Mouse (Mus musculus) testis, adult 2 months (tissue): ENCODE measurements at regions not wholly inside any gene's neighbourhood (a gene's known extent, or its start where the extent isn't known, plus 50 kb on each side); places are given as distances from the start of the nearest gene placed in this dataset.

Source experiments
- H3K27ac ChIP-seq: fragments of 200-500 bp; 2 replicates; pipeline ENCODE4 v1.5.1; 2012; ENCODE audit warnings: low read depth, low read length; ENCODE audit not compliant: control insufficient read depth, insufficient read depth
- H3K27me3 ChIP-seq: fragments of 200-500 bp; 2 replicates; pipeline ENCODE4 v1.6.1; 2012; ENCODE audit warnings: mild to moderate bottlenecking, low read length, moderate library complexity; ENCODE audit not compliant: control insufficient read depth, insufficient read depth
- H3K36me3 ChIP-seq: fragments of 200-500 bp; 2 replicates; pipeline ENCODE4 v1.6.1; 2012; ENCODE audit warnings: mild to moderate bottlenecking, low read length; ENCODE audit not compliant: control insufficient read depth, insufficient read depth
- H3K4me1 ChIP-seq: fragments of 200-500 bp; 2 replicates; pipeline ENCODE4 v1.6.1; 2012; ENCODE audit warnings: low read length; ENCODE audit not compliant: control insufficient read depth, insufficient read depth
- H3K4me3 ChIP-seq: fragments of 200-500 bp; 2 replicates; pipeline ENCODE4 v1.5.1; 2012; ENCODE audit warnings: low read depth, mild to moderate bottlenecking, low read length, moderate library complexity, mixed read lengths; ENCODE audit not compliant: control insufficient read depth
- CTCF ChIP-seq: fragments of 200-500 bp; IDR thresholded peaks from 2 replicates; pipeline ENCODE4 v1.5.1; 2012; ENCODE audit warnings: low read depth, mild to moderate bottlenecking, inconsistent platforms, low read length, moderate library complexity; ENCODE audit not compliant: control insufficient read depth, insufficient read depth, insufficient replicate concordance
- POLR2A ChIP-seq: fragments of 200-500 bp; IDR thresholded peaks from 2 replicates; pipeline ENCODE4 v1.6.1; 2012; ENCODE audit warnings: low read depth, mild to moderate bottlenecking, inconsistent platforms, low read length, moderate library complexity; ENCODE audit not compliant: control insufficient read depth

DNA sequence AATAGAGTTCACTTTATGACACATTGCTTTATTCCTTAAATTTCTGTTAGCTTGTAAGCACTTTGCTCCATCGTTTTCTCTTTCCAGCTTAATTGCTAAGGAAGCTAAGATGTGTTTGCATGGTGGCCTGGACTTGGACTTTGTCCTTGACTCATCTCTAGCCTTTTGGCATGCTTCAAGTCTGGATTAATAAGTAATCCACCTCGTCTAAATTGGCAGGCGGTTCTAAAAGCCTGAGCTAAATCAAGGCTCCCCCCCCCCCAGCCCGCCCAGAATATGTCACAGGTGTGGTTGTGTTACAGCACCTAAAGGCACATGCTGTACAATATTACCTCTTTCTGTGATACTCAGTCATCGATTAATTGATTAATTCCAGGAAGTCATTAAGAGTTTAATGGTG, 94.7 kb upstream of the Slc13a1 start:
- no peaks in the 10 kb centered on the region for H3K27me3 ChIP-seq
- H3K4me1 ChIP-seq = no peaks in the 10 kb centered on the region
- H3K27ac ChIP-seq = no peak overlapping the region
- H3K4me3 ChIP-seq = no peak overlapping the region
- H3K36me3 ChIP-seq = no peaks in the 10 kb centered on the region
- TF ChIP-seq POLR2A (no peak), CTCF (no peak)

DNA sequence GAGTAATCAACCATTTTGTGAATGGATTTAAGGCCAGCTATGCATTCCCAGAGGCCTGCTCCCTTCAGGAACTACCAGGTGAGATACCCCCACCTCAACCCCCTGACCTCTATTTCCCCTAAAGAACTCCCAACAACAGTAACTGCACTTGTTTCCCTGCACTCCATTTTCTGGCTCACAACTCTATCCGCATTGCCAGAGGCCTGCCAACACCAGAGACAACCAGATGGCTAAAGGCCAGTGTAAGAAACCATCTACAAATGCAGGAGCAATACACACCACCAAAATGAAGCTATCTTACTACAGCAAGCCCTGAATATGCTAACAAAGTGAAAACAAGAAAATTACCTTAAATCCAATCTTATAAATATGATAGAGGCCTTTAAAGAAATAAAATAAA, 77.7 kb upstream of the Slc13a1 start:
- no peak overlapping the region for H3K4me3 ChIP-seq
- no peaks in the 10 kb centered on the region for H3K27me3 ChIP-seq
- H3K4me1 ChIP-seq = no peaks in the 10 kb centered on the region
- H3K36me3 ChIP-seq = no peaks in the 10 kb centered on the region
- no peak overlapping the region for H3K27ac ChIP-seq
- TF ChIP-seq POLR2A (no peak), CTCF (no peak)

DNA sequence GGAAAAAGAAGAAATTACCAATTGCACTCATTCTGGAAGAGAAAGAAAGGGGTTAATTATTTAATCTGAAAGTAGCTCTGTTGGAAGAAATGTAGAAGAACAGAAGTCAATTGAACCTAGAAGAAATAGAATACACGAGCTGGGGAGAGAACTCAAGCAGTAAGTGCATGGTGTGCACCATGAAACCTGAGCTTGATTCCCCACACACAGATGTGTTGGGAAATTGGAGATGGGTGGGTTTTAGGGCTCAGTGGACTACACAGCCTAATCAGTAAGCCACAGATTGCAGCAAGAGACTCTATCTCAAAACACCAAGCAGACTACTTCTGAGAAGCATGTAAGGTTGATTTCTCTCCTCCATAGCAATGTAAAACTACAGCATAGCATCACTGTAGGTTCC, 70.6 kb upstream of the Slc13a1 start:
- Histone ChIP-seq H3K27ac (no peak overlapping the region), H3K4me1 (no peaks in the 10 kb centered on the region), H3K27me3 (no peaks in the 10 kb centered on the region), H3K4me3 (no peak overlapping the region), H3K36me3 (no peaks in the 10 kb centered on the region)
- TF ChIP-seq CTCF (no peak), POLR2A (no peak)

DNA sequence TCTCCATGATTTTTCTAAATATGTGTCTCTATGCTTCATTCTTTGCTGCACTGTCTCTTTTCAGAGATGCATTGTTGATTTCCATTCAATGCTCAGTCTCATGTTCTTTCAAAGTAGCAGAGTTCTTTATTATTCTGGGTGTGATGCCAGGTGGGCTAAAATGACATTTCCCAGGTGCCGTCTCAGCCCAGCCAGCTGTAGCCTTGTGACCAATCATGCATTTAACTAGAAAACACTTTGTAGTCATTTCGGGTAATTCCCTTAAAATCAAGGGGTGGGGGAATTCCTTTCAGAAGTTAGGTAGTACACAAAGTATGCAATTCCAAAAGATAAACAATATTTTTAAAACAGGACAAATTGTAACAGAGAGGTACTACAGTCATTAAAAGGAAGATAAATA, 70.2 kb upstream of the Slc13a1 start:
- no peak for TF ChIP-seq POLR2A
- no peak for TF ChIP-seq CTCF
- Histone ChIP-seq H3K4me1 (no peaks in the 10 kb centered on the region), H3K27ac (no peak overlapping the region), H3K36me3 (no peaks in the 10 kb centered on the region), H3K27me3 (no peaks in the 10 kb centered on the region), H3K4me3 (no peak overlapping the region)

DNA sequence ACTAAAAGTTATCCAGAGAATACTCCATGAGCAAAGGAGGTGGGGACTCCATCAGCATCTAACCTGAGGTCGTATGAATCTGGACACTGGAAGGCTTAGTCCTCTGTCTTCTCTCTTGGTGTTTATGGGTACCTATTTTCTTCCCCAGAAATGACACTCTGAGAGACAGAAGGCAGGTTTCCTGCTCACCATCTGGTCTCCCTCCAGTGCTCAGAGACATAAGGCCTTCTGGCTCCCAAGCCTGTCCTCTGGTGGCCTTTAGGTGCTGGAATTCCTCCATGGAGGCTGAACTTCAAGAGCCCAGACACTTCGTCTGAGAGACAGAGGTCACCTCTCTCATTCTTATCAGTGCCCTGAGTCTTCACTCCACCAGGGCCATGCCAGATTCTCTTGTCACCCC, 65.7 kb upstream of the Slc13a1 start:
- Histone ChIP-seq H3K4me3 (no peak overlapping the region), H3K36me3 (no peaks in the 10 kb centered on the region), H3K27me3 (no peaks in the 10 kb centered on the region), H3K27ac (no peak overlapping the region), H3K4me1 (no peaks in the 10 kb centered on the region)
- no peak for TF ChIP-seq POLR2A
- no peak for TF ChIP-seq CTCF

DNA sequence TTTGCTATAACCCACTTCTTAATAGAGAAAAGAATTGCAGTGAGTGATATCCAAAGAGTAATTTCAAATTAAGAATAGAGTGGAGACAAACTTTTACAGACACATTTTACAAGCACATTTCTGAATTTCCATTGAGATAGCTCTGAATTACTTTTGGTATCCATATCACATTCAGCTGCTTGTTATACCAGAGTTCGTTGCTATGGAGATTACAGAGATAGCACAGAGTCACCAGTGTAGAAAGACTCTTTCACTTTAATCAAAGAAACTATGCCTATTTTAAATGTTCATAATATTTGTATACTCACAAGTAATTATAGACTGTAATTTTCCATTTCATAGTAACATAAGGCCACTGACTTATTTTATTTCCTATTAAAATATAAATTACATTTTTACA, 52.7 kb upstream of the Slc13a1 start:
- Histone ChIP-seq H3K27ac (no peak overlapping the region), H3K4me1 (no peaks in the 10 kb centered on the region), H3K27me3 (no peaks in the 10 kb centered on the region), H3K36me3 (no peaks in the 10 kb centered on the region), H3K4me3 (no peak overlapping the region)
- TF ChIP-seq POLR2A (no peak), CTCF (no peak)

DNA sequence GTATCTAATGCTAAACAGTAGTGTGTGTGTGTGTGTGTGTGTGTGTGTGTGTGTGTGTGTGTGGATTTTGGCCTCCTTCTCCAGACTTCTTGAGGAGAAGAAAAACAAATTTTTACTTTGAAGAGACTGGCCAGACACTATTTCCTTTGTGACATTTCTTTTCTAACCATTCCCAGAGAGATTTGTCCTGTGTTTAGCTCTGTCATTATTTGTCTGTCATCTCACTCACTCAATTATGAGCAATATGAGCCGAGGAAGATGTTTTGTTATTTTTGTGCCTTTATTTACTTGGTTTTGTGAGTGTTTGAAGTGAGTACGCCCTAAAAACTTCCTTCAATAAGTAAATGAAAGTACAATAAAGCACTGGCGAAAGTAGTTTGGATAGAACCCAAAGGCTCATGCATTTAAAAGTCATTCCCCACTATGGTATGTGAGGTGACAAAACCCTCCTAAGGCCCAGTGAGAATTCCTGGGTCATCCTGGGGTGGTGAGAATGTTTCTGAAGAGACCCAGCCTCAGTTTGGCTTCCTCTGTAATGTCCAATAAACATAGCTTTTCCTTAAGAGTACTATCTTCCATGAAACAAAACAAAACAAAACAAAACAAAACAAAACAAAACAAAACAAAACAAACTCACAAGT, 52.1 kb upstream of the Slc13a1 start:
- no peak for TF ChIP-seq POLR2A
- TF ChIP-seq CTCF = no peak
- Histone ChIP-seq H3K4me1 (no peaks in the 10 kb centered on the region), H3K27me3 (no peaks in the 10 kb centered on the region), H3K4me3 (no peak overlapping the region), H3K27ac (no peak overlapping the region), H3K36me3 (no peaks in the 10 kb centered on the region)
